Mouse (Mus musculus): ENCODE results near the gene Emp3. TPM values are rescaled to one million over a fixed set of nuclear protein-coding genes. Genes with fewer than 3 reads are reported as not detected.
"Not testable (repeated sequence)": the region's sequence is repeated elsewhere in the genome, so short reads cannot be mapped to it uniquely, and the experiment has no call there.

Gene Emp3
- polyA plus RNA-seq, 1 experiment from 2014 or later: 62.4 TPM

DNA sequence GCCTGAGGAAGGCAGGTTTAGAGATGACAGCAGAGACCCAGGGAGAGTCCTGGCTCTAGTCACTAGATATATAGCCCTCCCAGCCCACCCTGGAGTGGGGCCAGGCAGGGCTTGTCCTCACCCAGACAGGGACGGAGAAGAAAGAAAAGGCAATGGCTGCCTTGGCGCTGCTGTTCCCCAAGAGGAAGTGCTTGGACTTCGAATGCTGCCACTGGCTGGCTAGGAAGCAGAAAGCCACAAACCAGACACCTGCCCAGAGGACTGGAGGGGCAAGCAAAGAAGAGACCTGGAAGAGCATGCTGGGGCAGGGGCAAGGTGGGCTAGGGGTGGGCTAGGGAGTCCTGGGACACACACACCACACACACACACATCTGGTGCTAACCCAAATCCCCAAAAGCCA lies 34.0 kb downstream of the Emp3 start:
- no peak for ATAC-seq (replicated peaks; ENCODE audit: insufficient number of reproducible peaks, low FRiP score, low TSS enrichment)
- Histone ChIP-seq H3K4me1 (ENCODE audit: control insufficient read depth, insufficient read depth, low read length) (no peaks in the 10 kb centered on the region), H3K9ac (ENCODE audit: low read depth, low read length) (no peak overlapping the region), H3K27ac (ENCODE audit: low read depth, low read length) (no peak overlapping the region), H3K36me3 (ENCODE audit: control insufficient read depth, insufficient read depth, low read length) (peaks cover 25% of the 10 kb centered on the region), H3K4me3 (ENCODE audit: low read depth, low read length) (no peak overlapping the region), H3K9me3 (replicated peaks; ENCODE audit: control insufficient read depth, low read length) (no peaks in the 10 kb centered on the region), H3K4me2 (no peak overlapping the region), H3K27me3 (ENCODE audit: control insufficient read depth, insufficient read depth, low read length) (no peaks in the 10 kb centered on the region)
- WGBS (ENCODE audit: insufficient replicate concordance): 38% methylated on average over 3 of the region's 3 CpGs

DNA sequence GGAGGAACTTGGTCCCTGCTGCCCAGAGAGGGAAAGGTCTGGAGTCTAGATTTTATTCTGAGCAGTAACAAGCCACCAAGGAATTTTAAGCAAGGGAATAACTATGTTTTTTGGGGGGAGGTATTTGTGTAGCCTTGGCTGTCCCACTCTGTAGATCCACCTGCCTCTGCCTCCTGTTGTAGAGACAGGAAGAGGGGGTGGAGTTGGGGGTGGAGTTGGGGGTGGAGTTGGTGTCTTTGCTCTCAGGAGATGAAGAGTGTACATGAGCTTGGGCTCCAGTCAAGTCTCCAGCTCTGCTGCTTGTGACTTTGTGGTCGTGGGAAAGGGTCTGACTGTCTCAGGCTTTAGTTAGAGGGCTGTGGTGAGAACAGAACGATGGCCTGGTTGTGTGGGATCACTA lies 40.2 kb downstream of the Emp3 start:
- Histone ChIP-seq H3K4me2 (no peak overlapping the region), H3K4me3 (ENCODE audit: low read depth, low read length) (no peak overlapping the region), H3K4me1 (ENCODE audit: control insufficient read depth, insufficient read depth, low read length) (no peaks in the 10 kb centered on the region), H3K9ac (ENCODE audit: low read depth, low read length) (no peak overlapping the region), H3K27ac (ENCODE audit: low read depth, low read length) (no peak overlapping the region), H3K36me3 (ENCODE audit: control insufficient read depth, insufficient read depth, low read length) (peaks cover 70% of the 10 kb centered on the region), H3K27me3 (ENCODE audit: control insufficient read depth, insufficient read depth, low read length) (no peaks in the 10 kb centered on the region), H3K9me3 (replicated peaks; ENCODE audit: control insufficient read depth, low read length) (no peaks in the 10 kb centered on the region)
- 95% methylated on average over 2 of the region's 2 CpGs for WGBS (ENCODE audit: insufficient replicate concordance)
- ATAC-seq (replicated peaks; ENCODE audit: insufficient number of reproducible peaks, low FRiP score, low TSS enrichment): no peak

DNA sequence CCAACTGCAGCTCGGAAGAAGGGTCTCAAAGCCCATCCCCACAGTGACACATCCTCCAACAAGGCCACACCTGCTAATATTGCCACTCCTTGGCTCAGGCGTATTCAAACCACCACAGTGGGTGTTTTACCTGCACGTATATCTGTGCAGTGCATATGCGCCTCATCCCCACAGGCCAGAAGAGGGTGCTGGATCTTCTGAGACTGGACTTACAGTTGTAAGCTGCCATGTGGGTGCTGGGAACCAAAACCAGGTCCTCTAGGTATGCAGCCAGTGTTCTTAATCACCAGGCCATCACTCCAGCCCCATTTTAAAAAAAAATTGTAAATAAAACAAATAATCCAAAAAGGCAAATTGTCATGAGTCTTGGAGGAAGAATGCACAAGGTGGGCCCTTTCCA lies 40.7 kb downstream of the Emp3 start:
- H3K4me3 ChIP-seq (ENCODE audit: low read depth, low read length): no peak overlapping the region
- no peak overlapping the region for H3K27ac ChIP-seq (ENCODE audit: low read depth, low read length)
- no peaks in the 10 kb centered on the region for H3K4me1 ChIP-seq (ENCODE audit: control insufficient read depth, insufficient read depth, low read length)
- no peaks in the 10 kb centered on the region for H3K9me3 ChIP-seq (replicated peaks; ENCODE audit: control insufficient read depth, low read length)
- no peak overlapping the region for H3K4me2 ChIP-seq
- 96% methylated on average over 4 of the region's 4 CpGs for WGBS (ENCODE audit: insufficient replicate concordance)
- H3K36me3 ChIP-seq (ENCODE audit: control insufficient read depth, insufficient read depth, low read length): peaks cover 75% of the 10 kb centered on the region
- no peaks in the 10 kb centered on the region for H3K27me3 ChIP-seq (ENCODE audit: control insufficient read depth, insufficient read depth, low read length)
- H3K9ac ChIP-seq (ENCODE audit: low read depth, low read length): no peak overlapping the region
- ATAC-seq (replicated peaks; ENCODE audit: insufficient number of reproducible peaks, low FRiP score, low TSS enrichment): no peak

DNA sequence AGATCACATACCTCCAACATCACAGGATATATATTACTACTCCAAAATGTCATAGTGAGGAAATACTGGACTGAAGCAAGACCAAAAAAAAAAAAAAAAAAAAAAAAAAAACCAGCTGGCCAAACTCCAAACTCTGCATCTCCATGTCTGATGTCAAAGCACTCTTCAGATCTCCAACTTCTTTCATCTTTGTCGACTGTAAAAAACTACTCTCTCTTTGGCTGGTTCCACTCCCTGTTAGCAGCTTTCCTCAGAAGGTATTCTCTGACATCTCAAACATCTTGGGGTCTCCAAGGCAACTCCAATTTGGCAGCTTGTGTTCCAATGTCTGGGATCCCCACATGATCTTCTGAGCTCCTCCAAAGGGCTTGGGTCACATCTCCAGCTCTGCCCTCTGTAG lies 42.9 kb downstream of the Emp3 start, which contains the start of gene Grin2d:
Gene Grin2d (minus strand): TSS at position 101 of the 400 bp plus-strand sequence.
- not testable (repeated sequence) for H3K9me3 ChIP-seq (replicated peaks; ENCODE audit: control insufficient read depth, low read length); H3K9ac ChIP-seq (ENCODE audit: low read depth, low read length); H3K27me3 ChIP-seq (ENCODE audit: control insufficient read depth, insufficient read depth, low read length); H3K4me3 ChIP-seq (ENCODE audit: low read depth, low read length); H3K27ac ChIP-seq (ENCODE audit: low read depth, low read length); H3K4me2 ChIP-seq; ATAC-seq (replicated peaks; ENCODE audit: insufficient number of reproducible peaks, low FRiP score, low TSS enrichment)
- H3K4me1 ChIP-seq (ENCODE audit: control insufficient read depth, insufficient read depth, low read length): peaks cover 16% of the 10 kb centered on the region
- 89% methylated on average over 1 of the region's 1 CpGs for WGBS (ENCODE audit: insufficient replicate concordance)
- H3K36me3 ChIP-seq (ENCODE audit: control insufficient read depth, insufficient read depth, low read length): peaks cover 63% of the 10 kb centered on the region

DNA sequence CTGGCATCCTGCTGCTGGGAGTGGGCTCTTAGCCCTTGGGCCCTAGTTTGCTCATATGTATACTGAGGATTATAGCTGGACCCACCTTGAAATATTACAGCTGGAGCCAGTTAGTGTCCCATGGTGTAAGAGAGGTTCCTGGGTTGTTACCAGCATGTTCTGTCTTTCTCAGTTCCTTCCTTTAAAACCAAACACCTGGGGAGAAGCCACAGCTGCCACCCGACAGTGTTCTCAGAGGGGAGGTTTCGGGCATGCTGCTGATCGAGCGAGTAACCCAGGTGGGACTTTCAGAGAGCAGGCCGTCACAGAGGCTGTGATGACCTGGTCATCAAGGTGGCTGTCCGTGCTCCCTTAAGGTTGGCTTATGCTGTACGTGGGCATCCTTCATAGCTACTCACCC lies 44.3 kb downstream of the Emp3 start:
- WGBS (ENCODE audit: insufficient replicate concordance): 94% methylated on average over 7 of the region's 7 CpGs
- Histone ChIP-seq H3K4me3 (ENCODE audit: low read depth, low read length) (no peak overlapping the region), H3K36me3 (ENCODE audit: control insufficient read depth, insufficient read depth, low read length) (peaks cover 52% of the 10 kb centered on the region), H3K9ac (ENCODE audit: low read depth, low read length) (no peak overlapping the region), H3K4me1 (ENCODE audit: control insufficient read depth, insufficient read depth, low read length) (peaks cover 16% of the 10 kb centered on the region), H3K27ac (ENCODE audit: low read depth, low read length) (no peak overlapping the region), H3K4me2 (no peak overlapping the region), H3K27me3 (ENCODE audit: control insufficient read depth, insufficient read depth, low read length) (peaks cover 1% of the 10 kb centered on the region; the same call in 1 of the 2 replicates), H3K9me3 (replicated peaks; ENCODE audit: control insufficient read depth, low read length) (no peaks in the 10 kb centered on the region)
- no peak for ATAC-seq (replicated peaks; ENCODE audit: insufficient number of reproducible peaks, low FRiP score, low TSS enrichment)

DNA sequence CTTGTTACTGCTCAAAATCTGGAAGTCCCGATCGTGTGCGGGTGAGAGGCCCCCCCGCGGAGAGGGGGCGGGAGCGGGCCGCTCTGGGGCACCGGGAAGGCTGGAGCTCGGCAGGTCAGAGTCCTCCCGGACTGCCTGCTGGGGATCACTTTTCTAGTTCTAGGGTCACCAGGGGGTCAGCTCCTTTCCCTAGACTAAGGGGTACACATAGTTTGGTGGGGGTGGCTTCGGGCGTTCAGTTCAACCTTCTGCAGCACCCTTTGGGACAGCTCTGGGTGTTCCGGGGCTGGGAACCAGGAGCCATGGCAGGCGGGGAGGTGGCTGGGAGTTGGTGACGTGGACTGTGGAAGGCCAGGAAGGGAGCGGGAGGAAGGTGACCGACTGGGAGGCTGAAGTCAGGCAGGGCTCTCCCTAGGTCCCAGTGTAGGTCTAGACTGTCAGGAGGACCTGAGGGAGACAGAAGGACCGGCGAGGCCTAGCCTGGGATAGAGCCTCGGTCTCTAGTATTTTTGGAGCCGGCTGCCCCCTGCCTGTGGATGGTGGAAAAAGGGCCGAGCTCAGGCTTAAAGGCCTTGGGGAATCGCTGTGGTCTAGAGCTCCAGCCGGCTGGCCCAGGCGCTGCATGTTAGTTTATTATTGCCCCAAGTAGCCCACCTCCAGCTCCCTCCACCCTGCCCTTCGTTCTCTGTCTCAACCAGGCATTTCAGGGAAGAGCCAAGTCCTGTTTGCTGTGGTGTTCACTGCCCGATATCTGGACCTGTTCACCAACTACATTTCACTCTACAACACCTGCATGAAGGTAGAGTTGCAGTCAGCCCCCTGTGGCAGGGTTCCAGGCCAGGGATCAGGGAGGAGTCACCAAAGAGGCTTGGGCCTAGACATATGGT lies 47.9 kb downstream of the Emp3 start:
- Histone ChIP-seq H3K4me3 (ENCODE audit: low read depth, low read length) (peak overlapping the region; percentile 91), H3K9ac (ENCODE audit: low read depth, low read length) (peak overlapping the region; percentile 97), H3K36me3 (ENCODE audit: control insufficient read depth, insufficient read depth, low read length) (peaks cover 29% of the 10 kb centered on the region), H3K27ac (ENCODE audit: low read depth, low read length) (peak overlapping the region; percentile 87), H3K27me3 (ENCODE audit: control insufficient read depth, insufficient read depth, low read length) (peaks cover 37% of the 10 kb centered on the region), H3K4me2 (peak overlapping the region; percentile 92), H3K9me3 (replicated peaks; ENCODE audit: control insufficient read depth, low read length) (no peaks in the 10 kb centered on the region), H3K4me1 (ENCODE audit: control insufficient read depth, insufficient read depth, low read length) (peaks cover 29% of the 10 kb centered on the region)
- peak; percentile 32; the same call in 1 of the 2 replicates for ATAC-seq (replicated peaks; ENCODE audit: insufficient number of reproducible peaks, low FRiP score, low TSS enrichment)
- WGBS (ENCODE audit: insufficient replicate concordance): 3% methylated on average over 28 of the region's 28 CpGs

DNA sequence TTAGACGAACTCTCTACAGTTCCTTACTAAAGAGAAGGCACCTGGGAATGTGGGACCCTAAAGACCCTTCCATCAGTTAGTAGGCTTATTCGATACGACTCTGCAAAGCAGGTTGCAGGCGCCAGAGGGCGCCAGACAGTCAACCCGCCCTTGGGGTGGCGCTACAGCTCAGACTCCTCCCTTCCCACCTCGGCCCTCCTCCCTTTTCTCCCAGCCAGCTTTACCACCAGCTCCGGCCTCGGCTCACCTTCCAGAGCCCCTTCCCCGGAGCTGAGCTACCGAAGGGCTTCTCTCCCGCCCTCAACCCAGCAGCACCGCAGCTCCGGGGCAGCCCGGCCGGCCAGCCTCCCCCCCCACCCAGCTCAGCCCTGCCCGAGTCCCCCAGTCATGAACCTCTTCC lies 48.6 kb downstream of the Emp3 start, which contains the start of gene Kdelr1:
Gene Kdelr1 (plus strand): TSS at position 149 of the 400 bp plus-strand sequence.
- H3K4me2 ChIP-seq: peak within 1 kb of the TSS; percentile 92
- peaks cover 44% of the 10 kb centered on the region for H3K27me3 ChIP-seq (ENCODE audit: control insufficient read depth, insufficient read depth, low read length)
- H3K36me3 ChIP-seq (ENCODE audit: control insufficient read depth, insufficient read depth, low read length): peaks cover 26% of the 10 kb centered on the region
- H3K4me3 ChIP-seq (ENCODE audit: low read depth, low read length): peak within 1 kb of the TSS; percentile 91
- peak; percentile 70 for ATAC-seq (replicated peaks; ENCODE audit: insufficient number of reproducible peaks, low FRiP score, low TSS enrichment)
- WGBS (ENCODE audit: insufficient replicate concordance): 1% methylated on average over 17 of the region's 18 CpGs
- H3K9ac ChIP-seq (ENCODE audit: low read depth, low read length): peak within 1 kb of the TSS; percentile 97
- peak within 1 kb of the TSS; percentile 87 for H3K27ac ChIP-seq (ENCODE audit: low read depth, low read length)
- H3K9me3 ChIP-seq (replicated peaks; ENCODE audit: control insufficient read depth, low read length): no peaks in the 10 kb centered on the region
- H3K4me1 ChIP-seq (ENCODE audit: control insufficient read depth, insufficient read depth, low read length): peaks cover 31% of the 10 kb centered on the region

DNA sequence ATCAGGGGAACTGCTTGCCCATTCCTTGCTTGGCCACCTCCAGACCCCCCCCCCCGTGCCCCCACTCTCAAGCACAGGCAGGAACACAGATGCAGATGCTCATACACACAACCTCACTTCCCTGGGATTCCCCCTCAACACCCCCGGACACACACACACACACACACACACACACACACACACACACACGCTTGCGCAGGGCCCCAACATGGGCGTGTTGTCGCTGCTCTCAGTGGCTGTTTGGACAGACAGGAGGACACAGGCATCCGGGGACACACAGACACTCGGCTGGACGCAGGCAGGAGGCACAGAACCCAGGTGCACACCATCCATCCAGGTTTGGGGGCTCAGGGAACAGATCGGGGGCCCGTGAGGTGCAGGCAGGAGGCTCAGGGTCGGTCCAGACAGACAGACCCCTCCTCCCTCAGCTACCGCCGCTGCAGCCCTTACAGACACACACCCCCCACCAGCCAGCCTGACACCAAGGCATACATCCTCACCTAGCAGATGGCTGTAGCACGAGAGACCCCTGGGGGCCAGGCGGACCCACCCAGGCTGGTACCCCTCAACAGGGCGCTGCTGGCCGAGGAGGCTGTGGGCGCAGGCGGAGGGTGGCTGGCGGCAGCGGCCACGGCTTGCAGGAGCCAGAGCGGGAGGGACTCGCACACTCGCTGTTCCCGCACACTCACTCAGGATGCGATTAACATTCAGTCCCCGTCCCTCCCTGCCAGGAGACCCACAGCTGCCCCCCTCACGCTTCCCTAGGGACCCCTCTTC lies 50.7 kb downstream of the Emp3 start:
- Histone ChIP-seq H3K9me3 (replicated peaks; ENCODE audit: control insufficient read depth, low read length) (no peaks in the 10 kb centered on the region), H3K4me3 (ENCODE audit: low read depth, low read length) (peak overlapping the region; percentile 34), H3K9ac (ENCODE audit: low read depth, low read length) (peak overlapping the region; percentile 49; the same call in 1 of the 2 replicates), H3K27me3 (ENCODE audit: control insufficient read depth, insufficient read depth, low read length) (peaks cover 57% of the 10 kb centered on the region), H3K4me1 (ENCODE audit: control insufficient read depth, insufficient read depth, low read length) (peaks cover 33% of the 10 kb centered on the region), H3K4me2 (peak overlapping the region; percentile 54), H3K27ac (ENCODE audit: low read depth, low read length) (no peak overlapping the region), H3K36me3 (ENCODE audit: control insufficient read depth, insufficient read depth, low read length) (peaks cover 5% of the 10 kb centered on the region)
- WGBS (ENCODE audit: insufficient replicate concordance): 1% methylated on average over 30 of the region's 30 CpGs
- ATAC-seq (replicated peaks; ENCODE audit: insufficient number of reproducible peaks, low FRiP score, low TSS enrichment): no peak

Data from heart, embryonic 11.5 days (tissue).